Mouse (Mus musculus) left cerebral cortex, postnatal 25 days (tissue): ENCODE results near the gene Lce1m. TPM values are rescaled to one million over a fixed set of nuclear protein-coding genes. Genes with fewer than 3 reads are reported as not detected.
"Not testable (repeated sequence)": the region's sequence is repeated elsewhere in the genome, so short reads cannot be mapped to it uniquely, and the experiment has no call there.

Source experiments
- DNase-seq, 2 experiments: peaks; one replicate each; pipeline ENCODE4 v3.0.0; 2022; ENCODE audit warnings: low spot score in 2 of 2, mixed read lengths in 1 of 2
- intact Hi-C: fragments of 180-260 bp; cut with DNase I; formaldehyde crosslinking; loops from one replicate; pipeline ENCODE4 v1.15.1; 2025
- total RNA-seq, 2 experiments: library from RNA; stranded (reverse); gene quantifications; 2 replicates each; pipeline ENCODE4 v1.2.3; 2021

Gene Lce1m
- not detected for total RNA-seq

- intact Hi-C loops = no loop called here
- no peak for DNase-seq
These were observed at the start of gene Lce1m for GRCm38 (mm10) chr3:93018960-93019359. TSS of gene Lce1m (minus strand) at chr3:93019060.

- intact Hi-C loops = not testable (repeated sequence)
These were observed 49.7 kb upstream of the Lce1m start, which contains the start of gene Gm4858 for GRCm38 (mm10) chr3:93068523-93068922. TSS of gene Gm4858 (plus strand) at chr3:93068823.

GRCm38 (mm10) chr3:93052826-93053474 lies 34.1 kb upstream of the Lce1m start:
- intact Hi-C loops = no loop called here
- DNase-seq = no peak

More at GRCm38 (mm10) chr3:93068523-93068922, 49.7 kb upstream of the Lce1m start, which contains the start of gene Gm4858:
- not testable (repeated sequence) for DNase-seq

GRCm38 (mm10) chr3:93050182-93050581 lies 31.3 kb upstream of the Lce1m start:
- intact Hi-C loops = no loop called here
- no peak for DNase-seq

- peak; percentile 62 to 77 for DNase-seq
- intact Hi-C loops = loop anchor here (2.0 to 10.0 kb wide), 2 partner anchors 125 to 887 kb away; partner anchors contain the start of gene Lelp1
These were observed 12.6 kb upstream of the Lce1m start for GRCm38 (mm10) chr3:93031450-93031849.

- intact Hi-C loops = no loop called here
- no peak for DNase-seq
These were observed 6.6 kb upstream of the Lce1m start for GRCm38 (mm10) chr3:93025486-93025885.

- intact Hi-C loops = no loop called here
These were observed 4.7 kb upstream of the Lce1m start for GRCm38 (mm10) chr3:93023411-93024184.

GRCm38 (mm10) chr3:93021171-93021570 lies 2.3 kb upstream of the Lce1m start:
- intact Hi-C loops = no loop called here

More at GRCm38 (mm10) chr3:93023411-93024184, 4.7 kb upstream of the Lce1m start:
- DNase-seq = peak; percentile 17 to 70

GRCm38 (mm10) chr3:93015460-93016104 lies 3.3 kb downstream of the Lce1m start, which contains the start of gene Crct1:
TSS of gene Crct1 (minus strand) at chr3:93015687.
- DNase-seq = no peak
- intact Hi-C loops = no loop called here

More at GRCm38 (mm10) chr3:93021171-93021570, 2.3 kb upstream of the Lce1m start:
- no peak for DNase-seq

- intact Hi-C loops = no loop called here
- no peak for DNase-seq
These were observed 4.0 kb downstream of the Lce1m start for GRCm38 (mm10) chr3:93014871-93015270.

GRCm38 (mm10) chr3:93014378-93014801 lies 4.5 kb downstream of the Lce1m start:
- peak; percentile 54 to 62 for DNase-seq
- intact Hi-C loops = no loop called here

- DNase-seq = no peak
- intact Hi-C loops = no loop called here
These were observed 16.0 kb downstream of the Lce1m start for GRCm38 (mm10) chr3:93002843-93003242.

- intact Hi-C loops = no loop called here
- DNase-seq = no peak
These were observed 18.2 kb downstream of the Lce1m start for GRCm38 (mm10) chr3:93000621-93001020.

GRCm38 (mm10) chr3:92998691-92999090 lies 20.2 kb downstream of the Lce1m start:
- intact Hi-C loops = no loop called here

GRCm38 (mm10) chr3:92991926-92992325 lies 26.9 kb downstream of the Lce1m start, which contains the start of gene Lce3f:
TSS of gene Lce3f (plus strand) at chr3:92992226.
- intact Hi-C loops = no loop called here
- DNase-seq = no peak

More at GRCm38 (mm10) chr3:92998691-92999090, 20.2 kb downstream of the Lce1m start:
- DNase-seq = peak; percentile 72 to 84

GRCm38 (mm10) chr3:92978484-92978883 lies 40.4 kb downstream of the Lce1m start:
- DNase-seq = no peak

More at GRCm38 (mm10) chr3:92978484-92978883, 40.4 kb downstream of the Lce1m start:
- intact Hi-C loops = no loop called here
